In the genomic region with DNA sequence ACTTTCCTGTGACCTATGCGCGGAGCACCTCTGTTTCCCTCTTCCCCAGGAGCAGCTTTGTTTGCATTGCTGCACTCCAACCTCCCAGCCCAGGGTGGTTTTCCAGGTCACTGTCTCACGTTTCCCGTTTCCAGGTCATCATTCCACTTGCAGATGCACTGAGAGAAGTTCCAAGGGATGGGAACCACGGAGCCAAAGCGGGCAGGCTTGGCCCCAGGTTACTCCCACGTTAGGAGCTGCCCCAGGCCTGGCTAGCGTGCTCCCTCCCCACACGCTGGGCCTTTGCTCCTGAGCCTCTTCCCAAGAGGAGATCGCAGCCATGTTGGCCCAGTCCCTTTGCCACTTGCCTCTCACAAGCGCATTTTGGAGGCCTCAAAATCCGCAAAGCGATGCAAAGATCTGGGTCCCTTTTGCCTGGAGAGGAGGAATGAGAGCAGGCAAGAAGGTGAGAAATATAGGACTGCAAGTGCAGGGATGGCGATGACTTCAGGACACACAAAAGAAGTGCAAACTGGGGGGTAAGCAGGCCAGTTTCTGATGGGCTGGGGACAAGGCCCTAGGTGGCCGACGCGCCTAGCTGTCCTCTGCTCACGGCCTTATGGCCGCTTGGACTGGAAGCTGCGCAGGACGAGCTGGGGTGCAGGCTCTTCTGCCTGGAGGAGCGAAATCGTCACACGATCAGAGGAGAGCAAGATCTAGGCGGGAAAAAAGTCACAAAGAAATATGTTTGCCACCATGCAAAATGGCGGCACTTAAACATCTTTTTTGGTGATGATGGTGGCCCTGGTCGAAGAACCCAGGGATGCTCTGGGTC, we compare ENCODE assay signal across 9 mouse cellular contexts. TPM values are rescaled to one million over a fixed set of nuclear protein-coding genes. Genes with fewer than 3 reads are reported as not detected.
A peak's percentile ranks its signal among the peaks of the same experiment; 100 is the strongest.
DNase-seq lines count a peak whose midpoint lies in the region; ATAC-seq lines count a peak whose summit lies in the region.
"Had no signal": no experiment of that assay in that cellular context is flagged by ENCODE, and none has a peak within 500 bp of the region (broad histone marks: within the 10 kb centered on the region; RNA-seq: fewer than 3 reads in every experiment).

No protein-coding gene starts in this region.

- ATAC-seq in heart, embryonic 12.5 days (ENCODE audit: insufficient number of reproducible peaks, low FRiP score) = no peak
- peak; percentile 41 for ATAC-seq in intestine, embryonic 15.5 days
- peak; percentile 35 for ATAC-seq in midbrain, embryonic 14.5 days (ENCODE audit: low FRiP score, low TSS enrichment)

- peaks cover 54% of the 10 kb centered on the region for H3K4me1 ChIP-seq in heart, embryonic 12.5 days (replicated peaks)
- peaks cover 23% of the 10 kb centered on the region for H3K4me1 ChIP-seq in intestine, embryonic 15.5 days (replicated peaks)
- H3K4me1 ChIP-seq in midbrain, embryonic 14.5 days (ENCODE audit: control insufficient read depth, insufficient read depth, low read length) = peaks cover 62% of the 10 kb centered on the region

- peak overlapping the region; percentile 85 for H3K27ac ChIP-seq in heart, embryonic 12.5 days (ENCODE audit: poor library complexity, severe bottlenecking)
- no peak overlapping the region; the same call in 1 of the 2 replicates for H3K27ac ChIP-seq in intestine, embryonic 15.5 days
- H3K27ac ChIP-seq in midbrain, embryonic 14.5 days (replicated peaks; ENCODE audit: low read depth, low read length) = peak overlapping the region; percentile 86

- H3K27me3 ChIP-seq in heart, embryonic 12.5 days (replicated peaks) = no peaks in the 10 kb centered on the region
- H3K27me3 ChIP-seq in intestine, embryonic 15.5 days (replicated peaks) = no peaks in the 10 kb centered on the region
- no peaks in the 10 kb centered on the region for H3K27me3 ChIP-seq in midbrain, embryonic 14.5 days (ENCODE audit: control insufficient read depth, insufficient read depth, low read length)

- intact Hi-C loops in heart, postnatal 14 days (cut with DNase I) = no loop called here

- peak overlapping the region; percentile 86 for H3K9ac ChIP-seq in heart, embryonic 12.5 days
- peak overlapping the region; percentile 54; the same call in 1 of the 2 replicates for H3K9ac ChIP-seq in intestine, embryonic 15.5 days
- H3K9ac ChIP-seq in midbrain, embryonic 14.5 days (replicated peaks; ENCODE audit: low read length) = peak overlapping the region; percentile 84

- H3K9me3 ChIP-seq in heart, embryonic 12.5 days (replicated peaks) = no peaks in the 10 kb centered on the region
- H3K9me3 ChIP-seq in intestine, embryonic 15.5 days = no peaks in the 10 kb centered on the region
- no peaks in the 10 kb centered on the region for H3K9me3 ChIP-seq in midbrain, embryonic 14.5 days (ENCODE audit: control insufficient read depth, low read length)

- no peak for DNase-seq in heart, postnatal 14 days
- DNase-seq in embryo, embryonic 9.5 days (ENCODE audit: extremely low spot score) = peak; percentile 80
- peak; percentile 69 for DNase-seq in midbrain, embryonic 14.5 days
- DNase-seq in layer of hippocampus, adult 18-20 months (ENCODE audit: low spot score in 2 of 2) = no peak
- DNase-seq in cerebellum, adult 11-12 months = no peak
- DNase-seq in right cerebral cortex, adult 18-20 months = no peak

- peak overlapping the region; percentile 28 for H3K4me3 ChIP-seq in heart, embryonic 12.5 days
- no peak overlapping the region for H3K4me3 ChIP-seq in intestine, embryonic 15.5 days (replicated peaks)
- peak overlapping the region; percentile 95 for H3K4me3 ChIP-seq in midbrain, embryonic 14.5 days (replicated peaks; ENCODE audit: low read depth, low read length)

- WGBS in heart, embryonic 12.5 days = 35% methylated on average over 27 of the region's 27 CpGs
- WGBS in intestine, embryonic 15.5 days = 65% methylated on average over 27 of the region's 27 CpGs
- 3% methylated on average over 27 of the region's 27 CpGs for WGBS in midbrain, embryonic 14.5 days

- H3K4me2 ChIP-seq in heart, embryonic 12.5 days = peak overlapping the region; percentile 78
- peak overlapping the region; percentile 69; the same call in 1 of the 2 replicates for H3K4me2 ChIP-seq in intestine, embryonic 15.5 days (replicated peaks)
- H3K4me2 ChIP-seq in midbrain, embryonic 14.5 days (ENCODE audit: low read length) = peak overlapping the region; percentile 95

- no peaks in the 10 kb centered on the region for H3K36me3 ChIP-seq in heart, embryonic 12.5 days
- H3K36me3 ChIP-seq in intestine, embryonic 15.5 days = no peaks in the 10 kb centered on the region
- H3K36me3 ChIP-seq in midbrain, embryonic 14.5 days (ENCODE audit: control insufficient read depth, insufficient read depth, low read length) = no peaks in the 10 kb centered on the region

RNA-seq across cellular contexts. Expression of gene A930004D18Rik, which starts 3.0 kb away (rescaled TPM):
- polyA plus RNA-seq in heart, embryonic 12.5 days (2016; fragmentation: Nextera tagmentation; extraction: Ambion mirVana) = 14.8 and 18.3 TPM in 2 replicates
- 1 to 10 TPM; 3.1 to 4.0 TPM for total RNA-seq in heart, postnatal 14 days (2021)
- 11.8 and 12.6 TPM in 2 replicates for polyA plus RNA-seq in intestine, embryonic 15.5 days (2015; fragmentation: Nextera tagmentation; extraction: Ambion mirVana)
- polyA plus RNA-seq in midbrain, embryonic 14.5 days (2014; fragmentation: Nextera tagmentation; extraction: Ambion mirVana) = 7.9 and 9.2 TPM in 2 replicates
- total RNA-seq in layer of hippocampus, adult 18-20 months (2021) = 1 to 10 TPM; 3.5 to 5.0 TPM

RNA-seq across cellular contexts. Expression of gene Skida1, which starts 8.3 kb away (rescaled TPM):
- polyA plus RNA-seq in heart, embryonic 12.5 days (2016; fragmentation: Nextera tagmentation; extraction: Ambion mirVana) = 7.7 and 8.8 TPM in 2 replicates
- 1 to 10 TPM; 3.3 to 4.8 TPM for total RNA-seq in heart, postnatal 14 days (2021)
- 3.2 and 3.6 TPM in 2 replicates for polyA plus RNA-seq in intestine, embryonic 15.5 days (2015; fragmentation: Nextera tagmentation; extraction: Ambion mirVana)
- 9.1 and 9.4 TPM in 2 replicates for polyA plus RNA-seq in midbrain, embryonic 14.5 days (2014; fragmentation: Nextera tagmentation; extraction: Ambion mirVana)
- 10 to 100 TPM; 15.6 to 16.0 TPM for total RNA-seq in layer of hippocampus, adult 18-20 months (2021)
- total RNA-seq: common myeloid progenitor, adult 5-6 weeks had no signal

RNA-seq across cellular contexts. Expression of gene Mllt10, which starts 14.5 kb away (rescaled TPM):
- polyA plus RNA-seq in heart, embryonic 12.5 days (2016; fragmentation: Nextera tagmentation; extraction: Ambion mirVana) = 36.3 and 37.1 TPM in 2 replicates
- total RNA-seq in heart, postnatal 14 days (2021) = 10 to 100 TPM; 41.6 to 42.5 TPM
- polyA plus RNA-seq in intestine, embryonic 15.5 days (2015; fragmentation: Nextera tagmentation; extraction: Ambion mirVana) = 55.5 TPM in 2 replicates
- 33.5 and 40.1 TPM in 2 replicates for polyA plus RNA-seq in midbrain, embryonic 14.5 days (2014; fragmentation: Nextera tagmentation; extraction: Ambion mirVana)
- total RNA-seq in layer of hippocampus, adult 18-20 months (2021) = 10 to 100 TPM; 51.7 to 59.6 TPM

RNA-seq across cellular contexts. Expression of gene H2al2a, which starts 43.8 kb away (rescaled TPM):
- polyA plus RNA-seq in heart, embryonic 12.5 days (2016; fragmentation: Nextera tagmentation; extraction: Ambion mirVana) = not detected in 2 replicates
- total RNA-seq in heart, postnatal 14 days (2021) = not detected
- polyA plus RNA-seq in intestine, embryonic 15.5 days (2015; fragmentation: Nextera tagmentation; extraction: Ambion mirVana) = not detected in 2 replicates
- polyA plus RNA-seq in midbrain, embryonic 14.5 days (2014; fragmentation: Nextera tagmentation; extraction: Ambion mirVana) = not detected in 2 replicates
- not detected for total RNA-seq in layer of hippocampus, adult 18-20 months (2021)
- total RNA-seq: common myeloid progenitor, adult 5-6 weeks had no signal

Comparison
In these comparisons a context has a peak if more than half of its experiments do, and no peak if none do; other contexts are left out.
1. DNase-seq: peak in embryo, embryonic 9.5 days (single experiment) and midbrain, embryonic 14.5 days (single experiment); none in heart, postnatal 14 days (0 of 2), layer of hippocampus, adult 18-20 months (0 of 2), cerebellum, adult 11-12 months (single experiment) and right cerebral cortex, adult 18-20 months (single experiment).
2. Peak in every context shown above with its lines, with median percentiles within 50 percentile points of each other: H3K4me2 ChIP-seq and H3K9ac ChIP-seq.